Mouse (Mus musculus) CH12.LX (cell line): ENCODE results near the gene C3. TPM values are rescaled to one million over a fixed set of nuclear protein-coding genes. Genes with fewer than 3 reads are reported as not detected.

Experiments
- DNase-seq: peaks from one replicate; pipeline ENCODE4 v3.0.0-alpha.2; 2013; ENCODE audit errors: extremely low read depth
- H3K27ac ChIP-seq: 2 replicates; pipeline ENCODE4 v1.5.1; 2012; ENCODE audit warnings: low read depth, mild to moderate bottlenecking, control low read depth, moderate library complexity; ENCODE audit not compliant: insufficient read depth
- H3K27me3 ChIP-seq: replicated peaks from 2 replicates; pipeline ENCODE3; 2012; ENCODE audit warnings: inconsistent platforms
- H3K36me3 ChIP-seq, 2 experiments: replicated peaks in 1 of 2; 2 replicates each; pipeline versions ENCODE3 to v1.6.1; 2012; ENCODE audit warnings: inconsistent platforms in 1 of 2, low read length in 1 of 2, mild to moderate bottlenecking in 1 of 2, mixed read lengths in 1 of 2, moderate library complexity in 1 of 2; ENCODE audit not compliant: control insufficient read depth in 1 of 2, insufficient read depth in 1 of 2
- H3K4me1 ChIP-seq, 2 experiments: 2 replicates each; pipeline ENCODE4 v1.6.1; 2012; ENCODE audit warnings: inconsistent platforms in 1 of 2, moderate library complexity in 1 of 2; ENCODE audit not compliant: insufficient read depth in 2 of 2, control insufficient read depth in 1 of 2
- H3K4me2 ChIP-seq: 2 replicates; pipeline ENCODE4 v1.6.1; 2012; ENCODE audit warnings: low read depth, mild to moderate bottlenecking, control low read depth; ENCODE audit not compliant: poor library complexity, insufficient read depth, severe bottlenecking
- H3K4me3 ChIP-seq, 3 experiments: fragments of 150-350 bp in 1 of 3; sonication (generic) in 1 of 3; replicated peaks in 1 of 3; 2 replicates each; pipeline versions ENCODE3 to v1.5.1; 2011 to 2012; ENCODE audit warnings: low read depth in 2 of 3, low read length in 2 of 3, mild to moderate bottlenecking in 2 of 3, moderate library complexity in 2 of 3, control low read depth in 1 of 3, improper control_type of control experiment in 1 of 3, inconsistent platforms in 1 of 3, mixed read lengths in 1 of 3; ENCODE audit not compliant: poor library complexity in 1 of 3
- H3K79me2 ChIP-seq: replicated peaks from 2 replicates; pipeline ENCODE4 v1.6.1; 2012; ENCODE audit warnings: mild to moderate bottlenecking, moderate library complexity; ENCODE audit not compliant: control insufficient read depth, poor library complexity, insufficient read depth, severe bottlenecking; ENCODE audit errors: extremely low read depth
- H3K9ac ChIP-seq: 2 replicates; pipeline ENCODE4 v1.6.1; 2012; ENCODE audit warnings: low read depth, mild to moderate bottlenecking, control low read depth, moderate library complexity; ENCODE audit not compliant: insufficient read depth
- H3K9me3 ChIP-seq: replicated peaks from 2 replicates; pipeline ENCODE3; 2012; ENCODE audit warnings: low read length, inconsistent platforms, mixed read lengths
- BHLHE40 ChIP-seq: IDR thresholded peaks from 2 replicates; pipeline ENCODE4 v1.6.1; 2011; ENCODE audit warnings: mild to moderate bottlenecking, low read depth, low read length, improper control_type of control experiment
- ELF1 ChIP-seq: IDR thresholded peaks from 2 replicates; pipeline ENCODE4 v1.6.1; 2014; ENCODE audit warnings: low read depth, mild to moderate bottlenecking, inconsistent platforms, low read length, improper control_type of control experiment
- ETS1 ChIP-seq: conservative IDR thresholded peaks from 2 replicates; pipeline ENCODE4 v1.6.1; 2012; ENCODE audit warnings: low read depth, mild to moderate bottlenecking, inconsistent platforms, low read length, improper control_type of control experiment, moderate library complexity
- HCFC1 ChIP-seq: IDR thresholded peaks from 2 replicates; pipeline ENCODE4 v1.6.1; 2012; ENCODE audit warnings: low read depth, mild to moderate bottlenecking, inconsistent platforms, low read length, improper control_type of control experiment
- IRF4 ChIP-seq: IDR thresholded peaks from 2 replicates; pipeline ENCODE4 v1.6.1; 2014; ENCODE audit warnings: low read depth, mild to moderate bottlenecking, inconsistent platforms, low read length, improper control_type of control experiment
- JUND ChIP-seq: conservative IDR thresholded peaks from 2 replicates; pipeline ENCODE4 v1.6.1; 2011; ENCODE audit warnings: low read depth, low read length, improper control_type of control experiment
- KAT2A ChIP-seq: IDR thresholded peaks from 2 replicates; pipeline ENCODE4 v1.6.1; 2012; ENCODE audit warnings: low read length, improper control_type of control experiment, inconsistent platforms; ENCODE audit not compliant: insufficient replicate concordance
- MAFK ChIP-seq: IDR thresholded peaks from 2 replicates; pipeline ENCODE4 v1.6.1; 2011; ENCODE audit warnings: low read length, improper control_type of control experiment; ENCODE audit not compliant: insufficient replicate concordance
- MAX ChIP-seq: IDR thresholded peaks from 2 replicates; pipeline ENCODE4 v1.6.1; 2011; ENCODE audit warnings: low read length, improper control_type of control experiment
- MAZ ChIP-seq: IDR thresholded peaks from 2 replicates; pipeline ENCODE4 v1.6.1; 2012; ENCODE audit warnings: low read depth, mild to moderate bottlenecking, inconsistent platforms, low read length, improper control_type of control experiment, moderate library complexity
- MEF2A ChIP-seq: IDR thresholded peaks from 2 replicates; pipeline ENCODE4 v1.6.1; 2014; ENCODE audit warnings: low read depth, mild to moderate bottlenecking, inconsistent platforms, low read length, improper control_type of control experiment, borderline replicate concordance
- MYC ChIP-seq: IDR thresholded peaks from 2 replicates; pipeline ENCODE4 v1.6.1; 2011; ENCODE audit warnings: low read depth, mild to moderate bottlenecking, improper control_type of control experiment, low read length
- NELFE ChIP-seq: IDR thresholded peaks from 2 replicates; pipeline ENCODE4 v1.6.1; 2011; ENCODE audit warnings: low read depth, low read length, improper control_type of control experiment
- PAX5 ChIP-seq: IDR thresholded peaks from 2 replicates; pipeline ENCODE4 v1.6.1; 2012; ENCODE audit warnings: low read length, inconsistent platforms, mixed read lengths
- POLR2A ChIP-seq: IDR thresholded peaks from 2 replicates; pipeline ENCODE4 v1.6.1; 2011; ENCODE audit warnings: low read depth, mild to moderate bottlenecking, improper control_type of control experiment, low read length
- POLR2AphosphoS2 ChIP-seq: IDR thresholded peaks from 2 replicates; pipeline ENCODE4 v1.6.1; 2011; ENCODE audit warnings: low read depth, low read length, improper control_type of control experiment
- RCOR1 ChIP-seq: conservative IDR thresholded peaks from 2 replicates; pipeline ENCODE4 v1.6.1; 2012; ENCODE audit warnings: low read depth, mild to moderate bottlenecking, inconsistent platforms, low read length, improper control_type of control experiment
- SIN3A ChIP-seq: IDR thresholded peaks from 2 replicates; pipeline ENCODE4 v1.6.1; 2012; ENCODE audit warnings: low read length, improper control_type of control experiment, inconsistent platforms
- SMC3 ChIP-seq: IDR thresholded peaks from 2 replicates; pipeline ENCODE4 v1.6.1; 2011; ENCODE audit warnings: low read depth, low read length, improper control_type of control experiment
- TBP ChIP-seq: conservative IDR thresholded peaks from 2 replicates; pipeline ENCODE4 v1.6.1; 2011; ENCODE audit warnings: low read depth, low read length, improper control_type of control experiment
- TCF12 ChIP-seq: IDR thresholded peaks from 2 replicates; pipeline ENCODE4 v1.6.1; 2014; ENCODE audit warnings: low read depth, mild to moderate bottlenecking, inconsistent platforms, low read length, improper control_type of control experiment
- ZC3H11A ChIP-seq: IDR thresholded peaks from 2 replicates; pipeline ENCODE4 v1.6.1; 2012; ENCODE audit warnings: low read depth, mild to moderate bottlenecking, inconsistent platforms, low read length, improper control_type of control experiment
- ZKSCAN1 ChIP-seq: IDR thresholded peaks from 2 replicates; pipeline ENCODE4 v1.6.1; 2012; ENCODE audit warnings: low read depth, inconsistent platforms, low read length, improper control_type of control experiment, borderline replicate concordance
- ZNF384 ChIP-seq: IDR thresholded peaks from 2 replicates; pipeline ENCODE4 v1.6.1; 2012; ENCODE audit warnings: low read depth, low read length, improper control_type of control experiment, inconsistent platforms
- dilution Hi-C: fragments of 300-500 bp; cut with MboI; formaldehyde crosslinking; loops from 2 replicates; pipeline ENCODE4 v1.14.3; 2020; ENCODE audit warnings: low sequenced_read_pairs; ENCODE audit not compliant: extremely low pct_unique_long_range_greater_than_20kb, extremely low pct_ligation_motif_present
- in situ Hi-C: fragments of 300-500 bp; cut with MboI; formaldehyde crosslinking; loops from 3 replicates; pipeline ENCODE4 v1.14.3; 2019; ENCODE audit warnings: low sequenced_read_pairs, low pct_ligation_motif_present, low pct_unique_long_range_greater_than_20kb, mixed read lengths
- polyA plus RNA-seq: library from polyadenylated mRNA; unstranded; fragments of >175 nt; gene quantifications from 2 replicates; pipeline ENCODE4 v1.2.1, GENCODE M21; 2012; ENCODE audit warnings: low read depth; ENCODE audit not compliant: insufficient read length
- total RNA-seq, 2 experiments: library from RNA; depleted of rRNA; stranded (reverse); fragments of 300-350 nt in 1 of 2; fragments of >200 nt in 1 of 2; gene quantifications; 2 replicates each; pipeline ENCODE4 v1.2.3; 2012 to 2014

The C3 gene
- total and polyA plus RNA-seq, 3 experiments = 1.2 to 5.4 (median 3.9) TPM

DNA sequence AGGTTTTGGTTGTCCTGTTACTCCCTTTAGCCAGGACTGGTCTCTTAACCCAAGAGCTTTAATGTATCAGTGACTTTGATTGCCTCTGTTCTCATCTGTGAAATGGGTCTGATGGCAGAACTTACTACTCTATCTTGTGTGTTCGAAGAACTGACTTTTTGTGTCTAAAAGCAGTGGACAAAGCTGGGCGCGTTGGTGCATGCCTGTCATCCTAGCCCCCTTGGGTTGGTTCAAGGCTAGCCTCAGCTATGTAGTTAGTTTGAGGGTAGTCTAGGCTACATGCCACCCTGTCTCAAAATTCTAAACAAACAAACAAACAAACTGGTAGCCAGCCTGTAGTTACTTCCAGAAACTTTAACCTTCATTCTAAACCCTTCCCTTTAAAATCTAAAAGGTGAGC lies 23.5 kb upstream of the C3 start:
- no peak overlapping the region for H3K4me3 ChIP-seq
- TF ChIP-seq MAX = no peak
- TF ChIP-seq PAX5 = no peak
- TF ChIP-seq ZC3H11A = no peak
- TF ChIP-seq BHLHE40 = no peak
- TF ChIP-seq ELF1 = no peak
- TF ChIP-seq TBP = no peak
- no peak for TF ChIP-seq HCFC1
- no peak for TF ChIP-seq ETS1
- TF ChIP-seq NELFE = no peak
- no peak for TF ChIP-seq TCF12
- TF ChIP-seq MEF2A = no peak
- no peak for TF ChIP-seq MYC
- TF ChIP-seq IRF4 = no peak
- TF ChIP-seq SIN3A = no peak
- no peak for TF ChIP-seq JUND
- no peak for TF ChIP-seq KAT2A
- no peak for TF ChIP-seq MAZ
- no peak for TF ChIP-seq POLR2AphosphoS2
- TF ChIP-seq, all 38 proteins: peak for 0
- dilution Hi-C loops = no loop called here
- Histone ChIP-seq H3K79me2 (no peaks in the 10 kb centered on the region), H3K9me3 (no peaks in the 10 kb centered on the region), H3K36me3 (peaks cover 24 to 53% of the 10 kb centered on the region in 2 experiments), H3K27me3 (no peaks in the 10 kb centered on the region), H3K4me2 (no peak overlapping the region), H3K4me1 (peaks cover 12 to 32% of the 10 kb centered on the region in 2 experiments), H3K9ac (no peak overlapping the region), H3K27ac (no peak overlapping the region)
- DNase-seq = no peak
- in situ Hi-C loops = no loop called here

DNA sequence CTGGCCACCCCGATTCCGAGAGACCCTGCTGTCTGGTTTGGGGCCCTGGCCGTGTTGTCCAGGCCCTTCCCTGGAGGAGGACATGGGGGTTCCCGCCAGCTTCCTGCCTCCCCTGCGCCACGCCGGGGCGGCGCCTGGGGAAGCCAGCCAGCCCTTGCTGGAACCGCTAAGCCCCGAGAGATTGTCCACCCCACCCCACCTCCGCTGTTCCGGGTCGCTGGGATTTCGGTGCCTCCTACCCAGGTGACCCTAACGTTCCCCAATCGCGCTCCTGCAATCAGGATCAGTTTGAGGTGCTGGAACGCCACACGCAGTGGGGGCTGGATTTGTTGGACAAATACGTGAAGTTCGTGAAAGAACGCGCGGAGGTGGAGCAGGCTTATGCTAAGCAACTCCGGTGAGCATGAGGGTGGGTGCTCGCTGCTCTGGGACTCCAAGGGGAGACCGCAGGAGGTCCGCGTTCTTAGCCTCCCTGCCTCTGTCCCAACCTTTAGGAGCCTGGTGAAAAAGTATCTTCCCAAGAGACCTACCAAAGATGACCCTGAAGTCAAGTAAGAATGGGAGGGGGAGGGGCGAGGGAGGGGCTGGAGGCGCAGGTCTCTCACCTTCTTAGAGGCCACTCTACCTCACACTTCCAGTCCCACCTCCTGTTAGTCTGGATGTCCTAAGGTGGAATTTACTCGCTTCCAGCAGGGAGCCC lies 22.7 kb upstream of the C3 start:
- H3K79me2 ChIP-seq = no peaks in the 10 kb centered on the region; the same call in 1 of the 2 replicates
- H3K4me2 ChIP-seq = peak overlapping the region; percentile 53
- no peaks in the 10 kb centered on the region for H3K27me3 ChIP-seq
- TF ChIP-seq ZKSCAN1 = no peak
- no peak for TF ChIP-seq ZNF384
- TF ChIP-seq PAX5 = no peak
- TF ChIP-seq MAX = no peak
- TF ChIP-seq ELF1 = no peak
- TF ChIP-seq TCF12 = no peak
- no peak for TF ChIP-seq IRF4
- TF ChIP-seq RCOR1 = no peak
- TF ChIP-seq JUND = no peak
- TF ChIP-seq SMC3 = no peak
- TF ChIP-seq MAZ = no peak
- TF ChIP-seq MAFK = no peak
- TF ChIP-seq ETS1 = no peak
- no peak for TF ChIP-seq POLR2A
- TF ChIP-seq ZC3H11A = no peak
- no peak for TF ChIP-seq MYC
- TF ChIP-seq, all 38 proteins: peak for 0
- H3K9ac ChIP-seq = 0 out of 2 replicates have a peak overlapping the region, but pooled peaks have one; percentile 53
- peak overlapping the region; percentile 74 to 87 (median 87) for H3K4me3 ChIP-seq
- no peak overlapping the region for H3K27ac ChIP-seq
- H3K36me3 ChIP-seq = peaks cover 26 to 49% of the 10 kb centered on the region in 2 experiments
- dilution Hi-C loops (no loop called here), in situ Hi-C loops (no loop called here)
- H3K4me1 ChIP-seq = peaks cover 16 to 40% of the 10 kb centered on the region in 2 experiments
- DNase-seq = no peak
- no peaks in the 10 kb centered on the region for H3K9me3 ChIP-seq
